Mouse (Mus musculus) heart, adult 2 months (tissue): ENCODE data around the gene 2010300C02Rik.

Experiments used
- CTCF ChIP-seq: fragments of 200-600 bp; IDR thresholded peaks from 2 replicates; pipeline ENCODE4 v1.8.1; 2022; ENCODE audit warnings: antibody characterized with exemption, mild to moderate bottlenecking, moderate library complexity
- EP300 ChIP-seq: fragments of 200-500 bp; IDR thresholded peaks from 2 replicates; pipeline ENCODE4 v1.6.1; 2011; ENCODE audit warnings: low read depth, low read length, control low read depth; ENCODE audit not compliant: insufficient read depth

DNA sequence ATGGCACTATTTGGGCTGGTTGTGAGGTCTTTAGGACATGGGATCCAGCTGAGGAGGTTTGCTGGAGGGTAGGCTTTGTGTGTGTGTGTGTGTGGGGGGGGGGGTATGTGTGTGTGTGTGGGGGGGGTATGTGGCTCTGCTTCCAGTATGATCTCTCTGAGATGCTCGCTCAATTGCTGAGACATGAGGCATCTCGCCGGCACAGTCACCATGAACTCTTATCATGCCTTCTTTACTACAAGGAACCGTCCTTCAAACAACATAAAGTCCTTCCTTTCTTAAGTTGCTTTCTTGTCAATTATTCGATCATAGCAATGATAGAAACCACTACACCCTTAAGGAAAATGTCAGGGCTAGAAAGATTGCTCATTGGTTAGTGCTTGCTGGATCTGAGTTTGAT lies 8.8 kb downstream of the 2010300C02Rik start:
- no peak for TF ChIP-seq CTCF
- TF ChIP-seq EP300, result no peak
